Mouse (Mus musculus) heart, embryonic 14.5 days (tissue): ENCODE results near the gene Adamtsl3. TPM values are rescaled to one million over a fixed set of nuclear protein-coding genes. Genes with fewer than 3 reads are reported as not detected.

Experiments used
- ATAC-seq: fragments of 200-750 bp; cut with Nextera tagmentation; 2 replicates; pipeline ENCODE4 v1.8.0; 2017; ENCODE audit warnings: low read depth, moderate TSS enrichment; ENCODE audit not compliant: insufficient number of reproducible peaks, insufficient read depth, low FRiP score
- H3K27ac ChIP-seq, 2 experiments: fragments of 200-500 bp in 1 of 2; fragments of 300-500 bp in 1 of 2; sonication (generic) in 1 of 2; replicated peaks in 1 of 2; 2 replicates each; pipeline ENCODE4 v1.5.1; 2012 to 2014; ENCODE audit warnings: low read depth in 2 of 2, low read length in 2 of 2, control low read depth in 1 of 2, mild to moderate bottlenecking in 1 of 2, mixed read lengths in 1 of 2; ENCODE audit not compliant: control insufficient read depth in 1 of 2, insufficient read depth in 1 of 2
- H3K27me3 ChIP-seq: fragments of 300-500 bp; sonication (generic); 2 replicates; pipeline ENCODE4 v1.6.1; 2014; ENCODE audit warnings: mild to moderate bottlenecking, low read length, control low read depth; ENCODE audit not compliant: control insufficient read depth, insufficient read depth
- H3K36me3 ChIP-seq: fragments of 300-500 bp; sonication (generic); 2 replicates; pipeline ENCODE4 v1.6.1; 2014; ENCODE audit warnings: mild to moderate bottlenecking, control low read depth, low read length, mixed read lengths; ENCODE audit not compliant: control insufficient read depth, insufficient read depth
- H3K4me1 ChIP-seq, 2 experiments: fragments of 200-500 bp in 1 of 2; fragments of 300-500 bp in 1 of 2; sonication (generic) in 1 of 2; 2 replicates each; pipeline ENCODE4 v1.6.1; 2012 to 2014; ENCODE audit warnings: low read length in 2 of 2, control low read depth in 1 of 2, mixed read lengths in 1 of 2; ENCODE audit not compliant: control insufficient read depth in 2 of 2, insufficient read depth in 2 of 2
- H3K4me2 ChIP-seq: fragments of 300-500 bp; sonication (generic); 2 replicates; pipeline ENCODE4 v1.6.1; 2014; ENCODE audit warnings: mild to moderate bottlenecking, low read length
- H3K4me3 ChIP-seq, 2 experiments: fragments of 200-500 bp in 1 of 2; fragments of 300-500 bp in 1 of 2; sonication (generic) in 1 of 2; 2 replicates each; pipeline ENCODE4 v1.5.1; 2012 to 2014; ENCODE audit warnings: low read length in 2 of 2, mild to moderate bottlenecking in 2 of 2, control low read depth in 1 of 2, low read depth in 1 of 2, moderate library complexity in 1 of 2; ENCODE audit not compliant: control insufficient read depth in 1 of 2, insufficient read depth in 1 of 2
- H3K9ac ChIP-seq: fragments of 300-500 bp; sonication (generic); 2 replicates; pipeline ENCODE4 v1.6.1; 2014; ENCODE audit warnings: mild to moderate bottlenecking, low read length
- H3K9me3 ChIP-seq: fragments of 300-500 bp; sonication (generic); 2 replicates; pipeline ENCODE4 v1.6.1; 2016; ENCODE audit warnings: low read length, control low read depth; ENCODE audit not compliant: control insufficient read depth
- WGBS: fragments of 180-500 bp; shearing (Covaris S2); extraction: QIAGEN DNeasy Blood & Tissue Kit; methylation state at CpG from one replicate; pipeline ENCODE4 v1.1.7; 2014; 5-methylcytosine and 5-hydroxymethylcytosine counted together
- polyA plus RNA-seq: library from polyadenylated mRNA; unstranded; fragments of >200 nt; fragmentation: Nextera tagmentation; extraction: Ambion mirVana; gene quantifications from 2 replicates; pipeline ENCODE4 v1.2.1, GENCODE M21; 2014

The Adamtsl3 gene
- polyA plus RNA-seq, 1 experiment from 2014 or later: 2.7 TPM

- Histone ChIP-seq H3K4me2 (no peak overlapping the region), H3K4me1 (no peaks in the 10 kb centered on the region), H3K9me3 (no peaks in the 10 kb centered on the region), H3K9ac (no peak overlapping the region), H3K36me3 (no peaks in the 10 kb centered on the region), H3K4me3 (no peak overlapping the region), H3K27ac (no peak overlapping the region), H3K27me3 (no peaks in the 10 kb centered on the region)
- no peak for ATAC-seq
- WGBS: 77% methylated on average over 6 of the region's 6 CpGs
Observed at GRCm38 (mm10) chr7:82544390-82544919, 209.0 kb downstream of the Adamtsl3 start.

- H3K4me1 ChIP-seq: peaks cover 0 to 5% of the 10 kb centered on the region in 2 experiments; a peak in 1 of 4 replicates
- no peaks in the 10 kb centered on the region for H3K27me3 ChIP-seq
- no peak overlapping the region for H3K9ac ChIP-seq
- H3K36me3 ChIP-seq: no peaks in the 10 kb centered on the region
- H3K27ac ChIP-seq: no peak overlapping the region
- WGBS: 56% methylated on average over 1 of the region's 1 CpGs
- ATAC-seq: no peak
- H3K4me2 ChIP-seq: no peak overlapping the region
- no peak overlapping the region for H3K4me3 ChIP-seq
- H3K9me3 ChIP-seq: no peaks in the 10 kb centered on the region
Observed at GRCm38 (mm10) chr7:82552005-82552404, 216.5 kb downstream of the Adamtsl3 start.

DNA sequence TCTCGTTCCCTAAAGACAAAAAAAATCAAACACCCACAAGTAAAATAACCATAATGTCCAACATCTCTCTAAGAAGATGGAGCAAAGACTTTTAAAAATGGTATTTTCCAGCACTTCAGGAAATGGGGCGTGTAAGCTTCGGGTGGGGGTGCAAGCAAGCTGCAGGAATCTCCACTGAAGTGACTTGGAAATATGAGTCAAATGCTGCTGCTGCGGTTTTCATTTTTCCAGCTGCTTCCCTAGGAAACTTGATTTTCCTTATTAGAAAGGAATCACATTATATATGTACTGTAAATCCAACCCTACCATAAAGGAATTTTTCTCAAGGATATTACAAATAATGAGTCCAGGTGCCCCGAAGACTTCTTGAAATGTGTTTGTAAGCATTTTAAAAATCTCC lies 220.3 kb downstream of the Adamtsl3 start:
- peaks cover 0 to 5% of the 10 kb centered on the region in 2 experiments; a peak in 1 of 4 replicates for H3K4me1 ChIP-seq
- no peak overlapping the region for H3K4me2 ChIP-seq
- no peak overlapping the region for H3K27ac ChIP-seq
- peaks cover 5% of the 10 kb centered on the region; the same call in 1 of the 2 replicates for H3K9me3 ChIP-seq
- no peak for ATAC-seq
- H3K27me3 ChIP-seq: no peaks in the 10 kb centered on the region
- H3K36me3 ChIP-seq: no peaks in the 10 kb centered on the region
- no peak overlapping the region for H3K9ac ChIP-seq
- H3K4me3 ChIP-seq: no peak overlapping the region
- 73% methylated on average over 5 of the region's 5 CpGs for WGBS

GRCm38 (mm10) chr7:82556417-82556816 lies 220.9 kb downstream of the Adamtsl3 start:
- Histone ChIP-seq H3K4me1 (peaks cover 0 to 5% of the 10 kb centered on the region in 2 experiments; a peak in 1 of 4 replicates), H3K27me3 (no peaks in the 10 kb centered on the region), H3K9me3 (peaks cover 5% of the 10 kb centered on the region; the same call in 1 of the 2 replicates), H3K36me3 (no peaks in the 10 kb centered on the region), H3K9ac (no peak overlapping the region), H3K4me2 (peak overlapping the region; percentile 11; the same call in 1 of the 2 replicates), H3K27ac (no peak overlapping the region), H3K4me3 (no peak overlapping the region)
- no peak for ATAC-seq
- 86% methylated on average over 10 of the region's 10 CpGs for WGBS

DNA sequence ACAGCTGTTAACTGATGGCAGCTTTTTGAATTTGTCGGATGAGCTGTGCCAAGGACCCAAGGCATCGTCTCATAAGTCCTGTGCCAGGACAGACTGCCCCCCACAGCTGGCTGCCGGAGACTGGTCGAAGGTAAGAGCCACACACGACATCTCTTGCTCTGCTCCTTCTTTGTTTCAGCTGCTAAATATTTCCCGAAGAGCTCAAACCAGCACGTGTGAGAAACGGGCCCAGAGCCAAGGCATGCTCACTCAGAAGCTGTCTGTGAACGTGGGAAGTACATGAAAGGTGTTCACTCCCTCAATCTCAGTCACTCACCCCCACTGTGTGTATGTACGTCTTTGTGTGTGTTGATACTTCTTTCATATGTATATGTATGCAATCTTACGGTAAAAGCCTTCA lies 221.6 kb downstream of the Adamtsl3 start:
- Histone ChIP-seq H3K36me3 (no peaks in the 10 kb centered on the region), H3K4me2 (peak overlapping the region; percentile 11; the same call in 1 of the 2 replicates), H3K9me3 (peaks cover 5% of the 10 kb centered on the region; the same call in 1 of the 2 replicates)

DNA sequence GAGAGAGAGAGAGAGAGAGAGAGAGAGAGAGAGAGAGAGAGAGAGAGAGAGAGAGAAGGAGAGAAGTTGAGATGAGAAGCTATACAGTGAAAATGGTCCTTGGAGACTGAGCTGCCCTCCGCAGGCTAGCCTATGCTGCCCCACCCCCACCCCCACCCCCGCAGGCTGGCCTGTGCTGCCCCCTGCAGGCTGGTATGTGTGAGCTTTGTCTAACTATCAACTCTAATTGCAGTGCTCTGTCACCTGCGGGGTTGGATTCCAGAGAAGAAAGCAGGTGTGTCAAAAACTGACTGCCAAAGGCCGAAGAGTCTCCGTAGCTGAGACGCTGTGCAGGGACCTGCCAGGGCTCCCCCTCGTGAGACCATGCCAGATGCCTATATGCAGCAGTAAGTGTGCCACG lies 231.2 kb downstream of the Adamtsl3 start:
- no peaks in the 10 kb centered on the region for H3K36me3 ChIP-seq
- no peaks in the 10 kb centered on the region for H3K4me1 ChIP-seq
- H3K27ac ChIP-seq: no peak overlapping the region
- H3K27me3 ChIP-seq: no peaks in the 10 kb centered on the region
- H3K9me3 ChIP-seq: no peaks in the 10 kb centered on the region
- no peak for ATAC-seq
- H3K9ac ChIP-seq: no peak overlapping the region
- no peak overlapping the region for H3K4me2 ChIP-seq
- 50% methylated on average over 8 of the region's 8 CpGs for WGBS
- H3K4me3 ChIP-seq: no peak overlapping the region

More for the DNA sequence above, 221.6 kb downstream of the Adamtsl3 start:
- Histone ChIP-seq H3K9ac (no peak overlapping the region), H3K4me3 (no peak overlapping the region), H3K27ac (no peak overlapping the region), H3K4me1 (peaks cover 0 to 5% of the 10 kb centered on the region in 2 experiments; a peak in 1 of 4 replicates), H3K27me3 (no peaks in the 10 kb centered on the region)
- WGBS: 48% methylated on average over 11 of the region's 11 CpGs
- no peak for ATAC-seq

DNA sequence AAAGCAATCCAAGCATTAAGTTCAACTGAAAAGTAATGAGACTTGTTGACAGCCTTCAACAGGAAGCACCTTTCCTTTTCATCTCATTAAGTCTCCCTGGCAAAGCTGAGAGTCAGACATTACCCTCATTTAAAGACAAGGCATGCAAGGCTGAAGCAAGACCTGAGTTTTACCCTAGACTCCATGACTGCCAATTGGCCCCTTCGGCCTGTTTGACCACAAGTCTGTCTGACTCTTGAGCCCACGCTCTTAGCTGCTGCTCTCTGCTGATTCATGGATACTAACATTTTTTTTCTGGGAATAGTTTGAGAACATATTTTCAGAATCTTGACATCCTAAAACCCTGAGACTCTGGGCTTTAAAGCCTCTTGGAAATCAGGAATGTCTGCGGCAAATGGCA lies 232.3 kb downstream of the Adamtsl3 start:
- no peak for ATAC-seq

GRCm38 (mm10) chr7:82572981-82573380 lies 237.5 kb downstream of the Adamtsl3 start:
- H3K4me1 ChIP-seq: no peaks in the 10 kb centered on the region
- ATAC-seq: no peak
- H3K27ac ChIP-seq: no peak overlapping the region
- no peaks in the 10 kb centered on the region for H3K9me3 ChIP-seq
- no peak overlapping the region for H3K4me2 ChIP-seq
- no peaks in the 10 kb centered on the region for H3K27me3 ChIP-seq
- no peak overlapping the region for H3K4me3 ChIP-seq
- WGBS: 18% methylated on average over 1 of the region's 1 CpGs
- H3K9ac ChIP-seq: no peak overlapping the region
- H3K36me3 ChIP-seq: no peaks in the 10 kb centered on the region

More for the DNA sequence above, 232.3 kb downstream of the Adamtsl3 start:
- Histone ChIP-seq H3K4me1 (no peaks in the 10 kb centered on the region), H3K36me3 (no peaks in the 10 kb centered on the region), H3K9ac (no peak overlapping the region), H3K4me3 (no peak overlapping the region), H3K4me2 (no peak overlapping the region), H3K9me3 (no peaks in the 10 kb centered on the region), H3K27ac (no peak overlapping the region), H3K27me3 (no peaks in the 10 kb centered on the region)
- WGBS: 86% methylated on average over 3 of the region's 3 CpGs
